Mouse (Mus musculus) olfactory bulb, adult 2 months (tissue): ENCODE results near the gene Pcsk5.

ENCODE experiments used
- CTCF ChIP-seq: fragments of 200-500 bp; IDR thresholded peaks from 2 replicates; pipeline ENCODE4 v1.5.1; 2012; ENCODE audit warnings: low read depth, mild to moderate bottlenecking, low read length, moderate library complexity; ENCODE audit not compliant: insufficient read depth
- POLR2A ChIP-seq: fragments of 200-500 bp; IDR thresholded peaks from 2 replicates; pipeline ENCODE4 v1.6.1; 2012; ENCODE audit warnings: mild to moderate bottlenecking, low read depth, low read length, moderate library complexity; ENCODE audit not compliant: insufficient read depth

DNA sequence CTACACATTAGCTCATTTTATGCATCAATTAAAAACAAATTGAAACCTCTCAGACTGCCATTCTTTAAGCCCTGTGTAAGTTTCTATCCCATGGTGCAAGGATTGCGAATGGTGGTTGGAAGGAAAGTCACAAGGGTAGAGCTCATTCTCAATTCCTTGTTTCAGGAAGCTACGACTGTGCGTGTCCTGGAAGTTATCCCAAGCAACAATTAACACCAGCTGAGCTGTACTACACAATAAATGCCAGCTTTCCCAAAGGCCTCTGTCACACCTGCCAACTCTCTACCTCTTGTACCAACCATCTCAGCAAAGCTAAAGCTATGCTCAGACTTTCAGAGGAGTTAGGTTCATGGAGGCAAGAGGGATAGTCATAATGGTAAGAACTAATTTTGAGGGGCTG lies 174.8 kb downstream of the Pcsk5 start:
- no peak for TF ChIP-seq CTCF
- TF ChIP-seq POLR2A = no peak
